Mouse (Mus musculus): Measurements from ENCODE around the gene Creb1.

Gene Creb1

GRCm38 (mm10) chr1:64532589-64533470 is at the start of gene Creb1:
Gene Creb1 (plus strand): TSS chr1:64532645.
- peak; percentile 99 for DNase-seq

GRCm38 (mm10) chr1:64488521-64489029 is 43.9 kb upstream of the Creb1 start:
- no peak for DNase-seq

GRCm38 (mm10) chr1:64496803-64497202 is 35.6 kb upstream of the Creb1 start:
- no peak for DNase-seq

GRCm38 (mm10) chr1:64501382-64502140 is 30.9 kb upstream of the Creb1 start:
- DNase-seq = no peak

- no peak for DNase-seq
Observed at GRCm38 (mm10) chr1:64508479-64509096, 23.9 kb upstream of the Creb1 start.

- DNase-seq = no peak
Observed at GRCm38 (mm10) chr1:64509678-64510077, 22.8 kb upstream of the Creb1 start.

- DNase-seq = no peak
Observed at GRCm38 (mm10) chr1:64514184-64514583, 18.3 kb upstream of the Creb1 start.

- DNase-seq = no peak
Observed at GRCm38 (mm10) chr1:64516593-64516992, 15.9 kb upstream of the Creb1 start.

- no peak for DNase-seq
Observed at GRCm38 (mm10) chr1:64518480-64518879, 14.0 kb upstream of the Creb1 start.

GRCm38 (mm10) chr1:64519345-64519744 is 13.1 kb upstream of the Creb1 start:
- no peak for DNase-seq

- DNase-seq = peak in 1 of 2 experiments; percentile 28
Observed at GRCm38 (mm10) chr1:64519901-64520300, 12.5 kb upstream of the Creb1 start.

- DNase-seq = no peak
Observed at GRCm38 (mm10) chr1:64521734-64522133, 10.7 kb upstream of the Creb1 start.

- DNase-seq = no peak
Observed at GRCm38 (mm10) chr1:64522637-64523036, 9.8 kb upstream of the Creb1 start.

GRCm38 (mm10) chr1:64523117-64523516 is 9.3 kb upstream of the Creb1 start:
- no peak for DNase-seq

- DNase-seq = no peak
Observed at GRCm38 (mm10) chr1:64524661-64525060, 7.8 kb upstream of the Creb1 start.

- no peak for DNase-seq
Observed at GRCm38 (mm10) chr1:64527626-64528025, 4.8 kb upstream of the Creb1 start.

- DNase-seq = no peak
Observed at GRCm38 (mm10) chr1:64529781-64530315, 2.6 kb upstream of the Creb1 start.

- DNase-seq = no peak
Observed at GRCm38 (mm10) chr1:64531548-64531947, 897 bp upstream of the Creb1 start.

GRCm38 (mm10) chr1:64532067-64532523 is 350 bp upstream of the Creb1 start:
- no peak for DNase-seq

GRCm38 (mm10) chr1:64533471-64534443 is 1.3 kb downstream of the Creb1 start:
- peak; percentile 57 to 71 for DNase-seq

- no peak for DNase-seq
Observed at GRCm38 (mm10) chr1:64538837-64539367, 6.5 kb downstream of the Creb1 start.

Measured in lung, postnatal 4 days (tissue).